Mouse (Mus musculus) C2C12 (cell line): ENCODE results near the gene Hmx1.

ENCODE experiments used
- CTCF ChIP-seq: IDR thresholded peaks from one replicate; pipeline ENCODE4 v1.5.1; 2011; ENCODE audit not compliant: control insufficient read depth, insufficient read depth, insufficient read length
- MYOD1 ChIP-seq: IDR thresholded peaks from one replicate; pipeline ENCODE4 v1.6.1; 2011; ENCODE audit warnings: low read depth; ENCODE audit not compliant: control insufficient read depth, insufficient read length

GRCm38 (mm10) chr5:35395566-35396440, 6.9 kb downstream of the Hmx1 start:
- TF ChIP-seq CTCF, result no peak
- no peak for TF ChIP-seq MYOD1
